Mouse (Mus musculus) CH12.LX (cell line): ENCODE data around the gene Pspc1. TPM values are rescaled to one million over a fixed set of nuclear protein-coding genes. Genes with fewer than 3 reads are reported as not detected.

Experiments
- DNase-seq: peaks from one replicate; pipeline ENCODE4 v3.0.0-alpha.2; 2013; ENCODE audit errors: extremely low read depth
- H3K27ac ChIP-seq: 2 replicates; pipeline ENCODE4 v1.5.1; 2012; ENCODE audit warnings: low read depth, mild to moderate bottlenecking, control low read depth, moderate library complexity; ENCODE audit not compliant: insufficient read depth
- H3K27me3 ChIP-seq: replicated peaks from 2 replicates; pipeline ENCODE3; 2012; ENCODE audit warnings: inconsistent platforms
- H3K36me3 ChIP-seq, 2 experiments: replicated peaks in 1 of 2; 2 replicates each; pipeline versions ENCODE3 to v1.6.1; 2012; ENCODE audit warnings: inconsistent platforms in 1 of 2, low read length in 1 of 2, mild to moderate bottlenecking in 1 of 2, mixed read lengths in 1 of 2, moderate library complexity in 1 of 2; ENCODE audit not compliant: control insufficient read depth in 1 of 2, insufficient read depth in 1 of 2
- H3K4me1 ChIP-seq, 2 experiments: 2 replicates each; pipeline ENCODE4 v1.6.1; 2012; ENCODE audit warnings: inconsistent platforms in 1 of 2, moderate library complexity in 1 of 2; ENCODE audit not compliant: insufficient read depth in 2 of 2, control insufficient read depth in 1 of 2
- H3K4me2 ChIP-seq: 2 replicates; pipeline ENCODE4 v1.6.1; 2012; ENCODE audit warnings: low read depth, mild to moderate bottlenecking, control low read depth; ENCODE audit not compliant: poor library complexity, insufficient read depth, severe bottlenecking
- H3K4me3 ChIP-seq, 3 experiments: fragments of 150-350 bp in 1 of 3; sonication (generic) in 1 of 3; replicated peaks in 1 of 3; 2 replicates each; pipeline versions ENCODE3 to v1.5.1; 2011 to 2012; ENCODE audit warnings: low read depth in 2 of 3, low read length in 2 of 3, mild to moderate bottlenecking in 2 of 3, moderate library complexity in 2 of 3, control low read depth in 1 of 3, improper control_type of control experiment in 1 of 3, inconsistent platforms in 1 of 3, mixed read lengths in 1 of 3; ENCODE audit not compliant: poor library complexity in 1 of 3
- H3K79me2 ChIP-seq: replicated peaks from 2 replicates; pipeline ENCODE4 v1.6.1; 2012; ENCODE audit warnings: mild to moderate bottlenecking, moderate library complexity; ENCODE audit not compliant: control insufficient read depth, poor library complexity, insufficient read depth, severe bottlenecking; ENCODE audit errors: extremely low read depth
- H3K9ac ChIP-seq: 2 replicates; pipeline ENCODE4 v1.6.1; 2012; ENCODE audit warnings: low read depth, mild to moderate bottlenecking, control low read depth, moderate library complexity; ENCODE audit not compliant: insufficient read depth
- H3K9me3 ChIP-seq: replicated peaks from 2 replicates; pipeline ENCODE3; 2012; ENCODE audit warnings: low read length, inconsistent platforms, mixed read lengths
- BHLHE40 ChIP-seq: IDR thresholded peaks from 2 replicates; pipeline ENCODE4 v1.6.1; 2011; ENCODE audit warnings: mild to moderate bottlenecking, low read depth, low read length, improper control_type of control experiment
- CHD2 ChIP-seq: IDR thresholded peaks from 2 replicates; pipeline ENCODE4 v1.6.1; 2011; ENCODE audit warnings: low read length, improper control_type of control experiment
- CTCF ChIP-seq, 2 experiments: IDR thresholded peaks in 1 of 2; conservative IDR thresholded peaks in 1 of 2; 2 replicates each; pipeline ENCODE4 v1.5.1; 2011 to 2012; ENCODE audit warnings: low read depth in 2 of 2, low read length in 2 of 2, improper control_type of control experiment in 1 of 2, inconsistent platforms in 1 of 2, mild to moderate bottlenecking in 1 of 2, moderate library complexity in 1 of 2
- E2F4 ChIP-seq: IDR thresholded peaks from 2 replicates; pipeline ENCODE4 v1.6.1; 2011; ENCODE audit warnings: low read depth, low read length, improper control_type of control experiment; ENCODE audit not compliant: insufficient replicate concordance
- ELF1 ChIP-seq: IDR thresholded peaks from 2 replicates; pipeline ENCODE4 v1.6.1; 2014; ENCODE audit warnings: low read depth, mild to moderate bottlenecking, inconsistent platforms, low read length, improper control_type of control experiment
- ETS1 ChIP-seq: conservative IDR thresholded peaks from 2 replicates; pipeline ENCODE4 v1.6.1; 2012; ENCODE audit warnings: low read depth, mild to moderate bottlenecking, inconsistent platforms, low read length, improper control_type of control experiment, moderate library complexity
- HCFC1 ChIP-seq: IDR thresholded peaks from 2 replicates; pipeline ENCODE4 v1.6.1; 2012; ENCODE audit warnings: low read depth, mild to moderate bottlenecking, inconsistent platforms, low read length, improper control_type of control experiment
- JUND ChIP-seq: conservative IDR thresholded peaks from 2 replicates; pipeline ENCODE4 v1.6.1; 2011; ENCODE audit warnings: low read depth, low read length, improper control_type of control experiment
- MAZ ChIP-seq: IDR thresholded peaks from 2 replicates; pipeline ENCODE4 v1.6.1; 2012; ENCODE audit warnings: low read depth, mild to moderate bottlenecking, inconsistent platforms, low read length, improper control_type of control experiment, moderate library complexity
- MEF2A ChIP-seq: IDR thresholded peaks from 2 replicates; pipeline ENCODE4 v1.6.1; 2014; ENCODE audit warnings: low read depth, mild to moderate bottlenecking, inconsistent platforms, low read length, improper control_type of control experiment, borderline replicate concordance
- MXI1 ChIP-seq: IDR thresholded peaks from 2 replicates; pipeline ENCODE4 v1.6.1; 2011; ENCODE audit warnings: mild to moderate bottlenecking, low read depth, low read length, improper control_type of control experiment
- NELFE ChIP-seq: IDR thresholded peaks from 2 replicates; pipeline ENCODE4 v1.6.1; 2011; ENCODE audit warnings: low read depth, low read length, improper control_type of control experiment
- NRF1 ChIP-seq: IDR thresholded peaks from 2 replicates; pipeline ENCODE4 v1.6.1; 2014; ENCODE audit warnings: low read depth, mild to moderate bottlenecking, inconsistent platforms, low read length, improper control_type of control experiment, moderate library complexity
- PAX5 ChIP-seq: IDR thresholded peaks from 2 replicates; pipeline ENCODE4 v1.6.1; 2012; ENCODE audit warnings: low read length, inconsistent platforms, mixed read lengths
- POLR2A ChIP-seq: IDR thresholded peaks from 2 replicates; pipeline ENCODE4 v1.6.1; 2011; ENCODE audit warnings: low read depth, mild to moderate bottlenecking, improper control_type of control experiment, low read length
- RAD21 ChIP-seq: IDR thresholded peaks from 2 replicates; pipeline ENCODE4 v1.6.1; 2011; ENCODE audit warnings: low read depth, mild to moderate bottlenecking, low read length, improper control_type of control experiment, moderate library complexity
- RCOR1 ChIP-seq: conservative IDR thresholded peaks from 2 replicates; pipeline ENCODE4 v1.6.1; 2012; ENCODE audit warnings: low read depth, mild to moderate bottlenecking, inconsistent platforms, low read length, improper control_type of control experiment
- TBP ChIP-seq: conservative IDR thresholded peaks from 2 replicates; pipeline ENCODE4 v1.6.1; 2011; ENCODE audit warnings: low read depth, low read length, improper control_type of control experiment
- TCF12 ChIP-seq: IDR thresholded peaks from 2 replicates; pipeline ENCODE4 v1.6.1; 2014; ENCODE audit warnings: low read depth, mild to moderate bottlenecking, inconsistent platforms, low read length, improper control_type of control experiment
- UBTF ChIP-seq: IDR thresholded peaks from 2 replicates; pipeline ENCODE4 v1.6.1; 2012; ENCODE audit warnings: low read depth, mild to moderate bottlenecking, inconsistent platforms, low read length, improper control_type of control experiment, moderate library complexity
- ZKSCAN1 ChIP-seq: IDR thresholded peaks from 2 replicates; pipeline ENCODE4 v1.6.1; 2012; ENCODE audit warnings: low read depth, inconsistent platforms, low read length, improper control_type of control experiment, borderline replicate concordance
- ZMIZ1 ChIP-seq: IDR thresholded peaks from 2 replicates; pipeline ENCODE4 v1.6.1; 2012; ENCODE audit warnings: low read depth, mild to moderate bottlenecking, inconsistent platforms, low read length, improper control_type of control experiment
- ZNF384 ChIP-seq: IDR thresholded peaks from 2 replicates; pipeline ENCODE4 v1.6.1; 2012; ENCODE audit warnings: low read depth, low read length, improper control_type of control experiment, inconsistent platforms
- dilution Hi-C: fragments of 300-500 bp; cut with MboI; formaldehyde crosslinking; loops from 2 replicates; pipeline ENCODE4 v1.14.3; 2020; ENCODE audit warnings: low sequenced_read_pairs; ENCODE audit not compliant: extremely low pct_unique_long_range_greater_than_20kb, extremely low pct_ligation_motif_present
- in situ Hi-C: fragments of 300-500 bp; cut with MboI; formaldehyde crosslinking; loops from 3 replicates; pipeline ENCODE4 v1.14.3; 2019; ENCODE audit warnings: low sequenced_read_pairs, low pct_ligation_motif_present, low pct_unique_long_range_greater_than_20kb, mixed read lengths
- polyA plus RNA-seq: library from polyadenylated mRNA; unstranded; fragments of >175 nt; gene quantifications from 2 replicates; pipeline ENCODE4 v1.2.1, GENCODE M21; 2012; ENCODE audit warnings: low read depth; ENCODE audit not compliant: insufficient read length
- total RNA-seq, 2 experiments: library from RNA; depleted of rRNA; stranded (reverse); fragments of 300-350 nt in 1 of 2; fragments of >200 nt in 1 of 2; gene quantifications; 2 replicates each; pipeline ENCODE4 v1.2.3; 2012 to 2014

Gene Pspc1
- total and polyA plus RNA-seq, 3 experiments = 42.5 to 125 (median 46.9) TPM

DNA sequence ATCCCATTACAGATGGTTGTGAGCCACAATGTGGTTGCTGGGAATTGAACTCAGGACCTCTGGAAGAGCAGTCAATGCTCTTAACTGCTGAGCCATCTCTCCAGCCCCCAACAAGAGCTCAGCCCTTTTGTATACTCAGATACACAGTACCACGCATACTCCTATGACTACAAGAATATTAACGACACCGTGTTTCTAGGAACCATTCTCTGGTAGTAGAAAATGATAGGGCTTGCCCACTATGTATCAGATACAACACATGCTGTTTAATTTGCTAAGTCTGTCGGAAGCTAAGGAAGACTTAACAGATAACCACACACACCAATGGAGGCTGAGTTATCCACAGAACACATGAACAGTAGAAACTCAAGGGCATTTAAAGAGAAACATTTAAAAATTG, 75.5 kb downstream of the Pspc1 start:
- Histone ChIP-seq H3K36me3 (peaks cover 21 to 62% of the 10 kb centered on the region in 2 experiments), H3K4me3 (no peak overlapping the region), H3K9me3 (no peaks in the 10 kb centered on the region), H3K27ac (no peak overlapping the region), H3K9ac (no peak overlapping the region), H3K4me1 (no peaks in the 10 kb centered on the region), H3K4me2 (no peak overlapping the region), H3K27me3 (no peaks in the 10 kb centered on the region), H3K79me2 (no peaks in the 10 kb centered on the region)
- in situ Hi-C loops = no loop called here
- no peak for DNase-seq
- no peak for TF ChIP-seq MXI1
- TF ChIP-seq TCF12 = no peak
- TF ChIP-seq MAZ = no peak
- TF ChIP-seq HCFC1 = no peak
- TF ChIP-seq ELF1 = no peak
- TF ChIP-seq TBP = no peak
- TF ChIP-seq BHLHE40 = no peak
- no peak for TF ChIP-seq MEF2A
- TF ChIP-seq CTCF (conservative IDR thresholded peaks at IDR 0.05 in 1 of 2, IDR thresholded peaks at IDR 0.05 in 1 of 2; ENCODE audit: low read depth in 2 of 2, low read length in 2 of 2) = no peak
- no peak for TF ChIP-seq NRF1
- TF ChIP-seq CHD2 = no peak
- dilution Hi-C loops = no loop called here

DNA sequence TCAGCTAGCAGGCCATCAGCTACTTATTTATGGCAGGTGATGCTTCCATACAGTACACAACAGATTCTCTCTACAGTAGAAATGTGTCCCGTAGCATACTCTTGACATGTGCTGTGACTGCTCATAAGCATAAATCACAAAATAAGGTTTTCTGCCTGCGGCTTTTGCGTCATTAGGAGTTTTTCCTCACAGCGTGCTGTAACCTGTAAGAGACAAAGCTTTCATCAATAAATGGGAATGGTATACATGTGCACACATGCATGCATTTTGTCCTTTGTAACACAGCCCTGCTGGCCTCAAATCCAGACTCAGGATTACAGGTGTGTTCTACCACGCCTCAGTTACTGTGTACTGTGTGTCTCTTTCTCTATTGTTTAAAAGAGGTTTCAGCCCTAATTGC, 80.3 kb downstream of the Pspc1 start:
- Histone ChIP-seq H3K9me3 (no peaks in the 10 kb centered on the region), H3K4me3 (no peak overlapping the region), H3K27ac (no peak overlapping the region), H3K9ac (no peak overlapping the region), H3K4me1 (no peaks in the 10 kb centered on the region), H3K27me3 (no peaks in the 10 kb centered on the region), H3K36me3 (peaks cover 61 to 82% of the 10 kb centered on the region in 2 experiments), H3K4me2 (no peak overlapping the region), H3K79me2 (no peaks in the 10 kb centered on the region)
- dilution Hi-C loops (no loop called here), in situ Hi-C loops (no loop called here)
- TF ChIP-seq E2F4 = no peak
- no peak for TF ChIP-seq NELFE
- TF ChIP-seq CTCF (conservative IDR thresholded peaks at IDR 0.05 in 1 of 2, IDR thresholded peaks at IDR 0.05 in 1 of 2; ENCODE audit: low read depth in 2 of 2, low read length in 2 of 2) = no peak
- no peak for TF ChIP-seq ZKSCAN1
- TF ChIP-seq POLR2A = no peak
- TF ChIP-seq ZMIZ1 = no peak
- no peak for TF ChIP-seq MXI1
- no peak for TF ChIP-seq PAX5
- TF ChIP-seq ETS1 = no peak
- TF ChIP-seq UBTF = no peak
- TF ChIP-seq JUND = no peak
- no peak for TF ChIP-seq ZNF384
- TF ChIP-seq RCOR1 = no peak
- TF ChIP-seq RAD21 = no peak
- no peak for DNase-seq
